In the genomic region with DNA sequence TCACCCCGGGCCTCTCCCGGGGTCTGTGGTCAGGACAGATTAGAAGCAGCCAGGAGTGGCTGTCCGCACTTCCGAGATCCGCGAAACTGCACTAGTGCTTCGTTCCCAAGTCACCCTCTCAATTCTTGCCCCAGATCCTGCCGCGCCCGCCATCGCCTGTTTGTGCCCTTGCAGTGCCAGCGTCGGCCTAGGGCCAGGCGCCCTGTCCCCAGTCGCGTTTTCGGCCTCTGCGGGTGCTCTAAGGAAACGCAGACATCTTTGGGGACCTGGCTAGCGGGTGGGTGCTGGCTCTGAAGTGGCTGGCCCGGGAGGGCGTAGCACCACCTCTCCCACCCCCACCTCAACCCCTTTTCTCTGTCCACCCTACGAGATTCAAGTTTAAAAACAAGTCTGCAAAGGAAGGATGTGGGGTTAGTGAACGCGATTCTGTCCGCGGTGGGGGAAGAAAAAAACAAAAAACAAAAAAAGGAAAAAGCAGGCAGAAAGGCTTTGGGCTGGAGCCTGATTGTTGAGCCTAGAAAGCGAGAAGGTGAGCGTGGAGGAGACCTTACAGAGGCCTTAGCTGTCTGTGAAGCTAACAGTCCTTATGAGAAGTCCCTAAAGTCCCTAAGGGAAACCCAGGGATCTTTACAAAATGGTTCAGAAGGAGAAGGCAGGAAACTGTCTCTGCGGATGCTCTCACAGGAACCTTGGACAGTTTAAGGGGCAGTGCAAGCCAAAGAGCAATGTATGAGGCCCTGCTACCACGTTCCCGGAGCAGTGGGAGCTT, we compare ENCODE assay signal across 8 mouse cellular contexts. TPM values are rescaled to one million over a fixed set of nuclear protein-coding genes. Genes with fewer than 3 reads are reported as not detected.
DNase-seq lines count a peak whose midpoint lies in the region; ATAC-seq and TF ChIP-seq lines count a peak whose summit lies in the region.

No protein-coding gene starts in this region.

- H3K36me3 ChIP-seq in kidney, postnatal 0 days (ENCODE audit: insufficient read depth, low read length) = no peaks in the 10 kb centered on the region
- H3K36me3 ChIP-seq in hindbrain, embryonic 14.5 days (replicated peaks; ENCODE audit: control insufficient read depth, insufficient read depth) = no peaks in the 10 kb centered on the region
- H3K36me3 ChIP-seq in neural tube, embryonic 15.5 days = no peaks in the 10 kb centered on the region

- no peak overlapping the region for H3K27ac ChIP-seq in kidney, postnatal 0 days
- H3K27ac ChIP-seq in hindbrain, embryonic 14.5 days = peak overlapping the region; percentile 86
- H3K27ac ChIP-seq in neural tube, embryonic 15.5 days (replicated peaks) = peak overlapping the region; percentile 82

- intact Hi-C loops in gastrocnemius, postnatal 14 days (cut with DNase I; ENCODE audit: low total_unique reads) = no loop called here

- no peak for TF ChIP-seq CTCF in kidney, postnatal 0 days (IDR thresholded peaks at IDR 0.05; ENCODE audit: low read depth)

- no peak for DNase-seq in kidney, postnatal 0 days (ENCODE audit: low spot score)
- no peak for DNase-seq in kidney, adult 9 months
- DNase-seq in embryo, embryonic 11 days = peak; percentile 40
- DNase-seq in hindbrain, embryonic 14.5 days (ENCODE audit: low spot score) = no peak
- DNase-seq in layer of hippocampus, adult 8-10 months (ENCODE audit: low spot score in 2 of 2) = no peak
- DNase-seq in gastrocnemius, postnatal 14 days = no peak
- no peak for DNase-seq in right cerebral cortex, postnatal 4 days

- ATAC-seq in kidney, postnatal 0 days (replicated peaks; ENCODE audit: low FRiP score, low read depth) = no peak
- ATAC-seq in hindbrain, embryonic 14.5 days (ENCODE audit: low FRiP score) = no peak
- no peak for ATAC-seq in neural tube, embryonic 15.5 days (ENCODE audit: low FRiP score)

- 0 out of 2 replicates have a peak overlapping the region, but pooled peaks have one; percentile 22 for H3K4me3 ChIP-seq in kidney, postnatal 0 days (replicated peaks; ENCODE audit: low read depth, low read length)
- peak overlapping the region; percentile 71 for H3K4me3 ChIP-seq in hindbrain, embryonic 14.5 days (replicated peaks; ENCODE audit: low read length)
- peak overlapping the region; percentile 71 for H3K4me3 ChIP-seq in neural tube, embryonic 15.5 days (replicated peaks)

- no peak overlapping the region for H3K9ac ChIP-seq in kidney, postnatal 0 days (ENCODE audit: low read depth, low read length)
- H3K9ac ChIP-seq in hindbrain, embryonic 14.5 days = peak overlapping the region; percentile 74
- H3K9ac ChIP-seq in neural tube, embryonic 15.5 days (replicated peaks) = peak overlapping the region; percentile 53

- 3% methylated on average over 32 of the region's 32 CpGs for WGBS in kidney, postnatal 0 days
- WGBS in hindbrain, embryonic 14.5 days = under 1% methylated on average over 32 of the region's 32 CpGs
- 2% methylated on average over 32 of the region's 32 CpGs for WGBS in neural tube, embryonic 15.5 days

- H3K9me3 ChIP-seq in kidney, postnatal 0 days (replicated peaks; ENCODE audit: low read length) = no peaks in the 10 kb centered on the region
- no peaks in the 10 kb centered on the region for H3K9me3 ChIP-seq in hindbrain, embryonic 14.5 days (ENCODE audit: control insufficient read depth, low read length)
- no peaks in the 10 kb centered on the region for H3K9me3 ChIP-seq in neural tube, embryonic 15.5 days (replicated peaks)

- H3K4me1 ChIP-seq in kidney, postnatal 0 days (replicated peaks; ENCODE audit: insufficient read depth, low read length) = peaks cover 12% of the 10 kb centered on the region; the same call in 1 of the 2 replicates
- peaks cover 30% of the 10 kb centered on the region for H3K4me1 ChIP-seq in hindbrain, embryonic 14.5 days (replicated peaks; ENCODE audit: control insufficient read depth, insufficient read depth, low read length)
- H3K4me1 ChIP-seq in neural tube, embryonic 15.5 days = peaks cover 52% of the 10 kb centered on the region

- H3K27me3 ChIP-seq in kidney, postnatal 0 days (ENCODE audit: insufficient read depth, low read length) = peaks cover 89% of the 10 kb centered on the region
- peaks cover 65% of the 10 kb centered on the region for H3K27me3 ChIP-seq in hindbrain, embryonic 14.5 days (ENCODE audit: control insufficient read depth, insufficient read depth, low read length)
- peaks cover 73% of the 10 kb centered on the region for H3K27me3 ChIP-seq in neural tube, embryonic 15.5 days (replicated peaks)

- H3K4me2 ChIP-seq in kidney, postnatal 0 days (ENCODE audit: low read length) = peak overlapping the region; percentile 40
- peak overlapping the region; percentile 84 for H3K4me2 ChIP-seq in hindbrain, embryonic 14.5 days (replicated peaks)
- peak overlapping the region; percentile 98 for H3K4me2 ChIP-seq in neural tube, embryonic 15.5 days

RNA-seq across cellular contexts. Expression of gene Cbln1, which starts 1.4 kb away (rescaled TPM):
- polyA plus RNA-seq in kidney, postnatal 0 days (2015; fragmentation: Nextera tagmentation; extraction: Ambion mirVana) = 0.12 TPM in 1 of 2 replicates, not detected in the other
- polyA plus RNA-seq in hindbrain, embryonic 14.5 days (2014; fragmentation: Nextera tagmentation; extraction: Ambion mirVana) = 37.4 and 38.0 TPM in 2 replicates
- 20.2 and 25.5 TPM in 2 replicates for polyA plus RNA-seq in neural tube, embryonic 15.5 days (2015; fragmentation: Nextera tagmentation; extraction: Ambion mirVana)
- 10 to 100 TPM in 1 of 4 experiments, 1 to 10 TPM in 3; 7.5 to 10.9 (median 7.7) TPM for total RNA-seq in layer of hippocampus, adult 8-10 months (2022)
- under 1 TPM in 1 of 2 experiments, not detected in 1; 0.21 TPM for total RNA-seq in gastrocnemius, postnatal 14 days (2021)

Comparison
In these comparisons a context has a peak if more than half of its experiments do, and no peak if none do; other contexts are left out.
1. H3K4me2 ChIP-seq: peak in every context shown above with its lines; median percentile 98 in neural tube, embryonic 15.5 days; 84 in hindbrain, embryonic 14.5 days; 40 in kidney, postnatal 0 days.
2. RNA of gene Cbln1, which starts 1.4 kb away (polyA plus RNA-seq): 37.4 to 38.0 TPM in hindbrain, embryonic 14.5 days and 20.2 to 25.5 TPM in neural tube, embryonic 15.5 days; 0.12 TPM in kidney, postnatal 0 days; every median in the first group is over 10 times any median in the second.
3. Peak in every context shown above with its lines, with median percentiles within 50 percentile points of each other: H3K4me3 ChIP-seq.